Mouse (Mus musculus) CD4-positive, CD25-positive, alpha-beta regulatory T cell (primary cell): Measurements from ENCODE around the gene H2-D1. TPM values are rescaled to one million over a fixed set of nuclear protein-coding genes. Genes with fewer than 3 reads are reported as not detected.

ENCODE experiments used
- polyA plus RNA-seq: library from polyadenylated mRNA; unstranded; fragments of 100-300 nt; shearing (Covaris generic); gene quantifications from one replicate; pipeline ENCODE4 v1.2.1, GENCODE M21; 2017

Gene H2-D1
- 5,785 TPM for polyA plus RNA-seq

GRCm38 (mm10) chr17:35262664-35263522 is at the start of gene H2-D1:
Gene H2-D1, plus strand, starts transcription at chr17:35262730.

DNA sequence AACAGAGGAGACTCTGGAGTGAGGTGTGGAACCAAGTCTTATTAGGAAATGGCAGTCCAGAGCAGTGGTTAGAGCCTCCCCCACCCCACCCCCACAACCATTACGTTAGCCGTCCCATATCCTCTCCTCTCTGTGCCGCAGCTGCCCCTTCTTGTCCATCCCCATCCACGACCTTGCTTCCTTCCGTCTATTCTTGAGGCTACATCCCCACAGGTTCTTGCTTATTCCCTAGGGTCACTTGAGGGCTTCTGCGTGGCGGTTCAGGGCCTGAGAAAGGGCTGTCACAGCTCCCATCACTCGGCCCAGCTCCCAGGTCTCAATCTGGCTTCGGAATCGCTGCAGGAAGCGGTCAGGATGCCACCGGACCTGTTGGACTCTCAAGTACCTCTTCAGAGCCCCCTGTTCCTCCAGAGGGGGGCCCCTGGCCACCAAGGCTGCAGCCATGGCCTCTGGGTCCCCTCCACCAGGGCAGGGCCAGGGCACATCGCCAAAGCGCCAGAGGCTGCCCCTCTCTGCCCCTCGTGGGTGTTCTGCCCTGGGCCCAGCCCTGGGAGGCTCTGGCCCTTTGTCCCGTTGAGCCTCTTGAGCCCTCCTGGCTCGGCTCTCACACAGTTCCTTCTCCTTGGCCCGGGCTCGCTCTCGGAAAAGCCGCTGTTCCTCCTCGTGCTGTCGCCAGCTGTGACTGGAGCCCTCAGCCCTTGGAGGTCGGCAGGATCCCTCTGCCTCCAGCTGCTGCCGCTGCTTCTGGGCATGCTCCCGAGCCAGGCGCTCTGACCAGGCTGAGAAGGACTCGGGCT is 42.2 kb upstream of the H2-D1 start, which contains the start of gene Gm16181:
Gene Gm16181 (plus strand): TSS at position 679 of the 797 bp plus-strand sequence.

DNA sequence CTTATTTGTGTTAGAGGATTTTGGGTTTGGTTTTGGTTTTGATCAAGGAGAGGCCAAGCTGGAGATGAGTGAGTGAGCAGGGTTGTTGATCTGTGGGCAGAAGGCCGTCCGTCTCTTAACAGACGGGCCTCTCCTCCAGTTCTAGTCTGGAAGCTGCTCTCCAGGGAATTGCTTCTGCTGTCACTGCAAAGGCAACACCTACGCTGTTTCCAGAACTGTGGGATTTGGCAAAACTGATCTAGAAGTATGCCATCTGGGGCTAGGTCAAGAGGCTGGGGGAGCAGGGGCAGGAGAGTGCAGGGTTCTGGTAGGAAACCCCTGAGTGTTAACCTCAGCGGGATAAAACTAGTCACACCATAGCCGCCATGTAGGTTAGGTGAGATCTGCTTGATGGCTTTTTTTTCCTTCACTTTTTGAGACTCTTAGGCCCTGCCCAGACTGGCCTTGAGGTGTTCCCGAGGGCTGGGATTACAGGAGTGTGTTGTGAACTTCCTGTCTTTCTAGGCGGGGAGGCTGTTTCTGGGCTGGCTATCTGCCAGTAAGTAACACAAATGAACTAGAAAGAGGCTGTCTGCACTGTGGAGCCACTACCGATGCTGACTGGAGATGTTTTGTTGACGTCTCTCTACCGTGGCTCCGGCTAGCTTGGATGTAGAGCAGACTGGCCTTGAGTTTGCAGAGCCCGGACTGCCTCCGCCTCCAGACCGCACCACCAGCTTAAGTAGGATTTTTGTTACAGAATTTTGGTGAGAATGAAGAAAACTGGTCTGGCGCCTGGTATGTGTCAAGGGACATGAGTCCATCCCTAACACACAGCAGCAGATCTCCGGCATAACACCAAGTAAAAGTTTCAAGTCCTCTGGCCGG is 29.2 kb upstream of the H2-D1 start, which contains the start of gene Atp6v1g2:
Gene Atp6v1g2 (plus strand): TSS at position 547 of the 867 bp plus-strand sequence.

DNA sequence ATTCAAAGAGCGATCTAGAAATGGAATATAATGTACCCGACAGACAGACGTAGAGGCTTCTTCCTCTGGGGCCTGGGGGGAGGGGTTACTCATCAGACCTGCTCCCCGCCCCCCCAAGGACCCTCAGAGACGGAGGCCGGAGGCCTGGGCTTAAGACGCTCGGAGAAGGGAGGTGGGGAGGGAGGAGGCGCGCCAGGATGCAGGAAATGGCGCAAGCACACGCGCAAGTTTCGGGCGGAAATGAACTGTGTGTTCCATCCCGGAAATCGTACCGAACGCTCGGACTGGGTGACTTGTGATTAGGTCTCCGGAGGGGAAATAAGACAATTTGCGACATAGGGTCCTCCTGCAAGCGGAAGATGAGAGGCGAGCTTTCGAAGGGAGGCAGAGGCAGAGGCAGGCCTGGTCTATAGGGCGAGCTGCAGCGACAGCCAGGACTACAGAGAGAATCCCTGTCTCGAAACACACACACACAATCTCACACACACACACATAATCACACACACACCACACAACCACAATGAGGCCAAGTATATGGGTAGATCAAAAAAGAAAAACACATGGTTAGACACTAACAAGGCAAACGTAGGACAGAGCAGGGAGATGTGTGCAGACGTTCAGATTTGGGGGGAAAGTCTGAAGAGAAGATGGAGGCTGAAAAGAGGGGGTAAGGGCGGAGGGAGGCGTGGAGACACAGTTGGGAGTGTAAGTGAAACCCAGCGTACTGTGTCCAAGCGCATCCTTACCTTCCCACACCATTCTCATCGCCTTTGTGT is 26.7 kb upstream of the H2-D1 start, which contains the start of gene Nfkbil1:
Gene Nfkbil1 (minus strand): TSS at position 179 of the 776 bp plus-strand sequence.

GRCm38 (mm10) chr17:35241305-35242014 is 21.1 kb upstream of the H2-D1 start, which contains the start of gene Ddx39b:
Gene Ddx39b, plus strand, starts transcription at chr17:35241746.

Other genes with a start within 250 kb of the H2-D1 start
- gene Vwa7, start 246.2 kb upstream of the H2-D1 start, polyA plus RNA-seq, result 0.18 TPM
- gene Sapcd1, start 234.7 kb upstream of the H2-D1 start, polyA plus RNA-seq, result 0.81 TPM
- gene Msh5, start 216.0 kb upstream of the H2-D1 start, polyA plus RNA-seq, result 1.2 TPM
- 479 TPM for gene Clic1, start 212.8 kb upstream of the H2-D1 start, polyA plus RNA-seq
- 1.2 TPM for gene Ddah2, start 203.7 kb upstream of the H2-D1 start, polyA plus RNA-seq
- not detected for gene Ly6g6c, start 197.3 kb upstream of the H2-D1 start, polyA plus RNA-seq
- not detected for gene Mpig6b, start 196.5 kb upstream of the H2-D1 start, polyA plus RNA-seq
- not detected for gene Ly6g6e, start 185.8 kb upstream of the H2-D1 start, polyA plus RNA-seq
- not detected for gene Ly6g6d, start 184.7 kb upstream of the H2-D1 start, polyA plus RNA-seq
- gene Ly6g6f, start 177.1 kb upstream of the H2-D1 start, polyA plus RNA-seq, result not detected
- 66.3 TPM for gene Abhd16a, start 173.5 kb upstream of the H2-D1 start, polyA plus RNA-seq
- gene Ly6g5c, start 154.5 kb upstream of the H2-D1 start, polyA plus RNA-seq, result not detected
- gene Ly6g5b, start 147.3 kb upstream of the H2-D1 start, polyA plus RNA-seq, result 1.1 TPM
- gene Gpank1, start 141.3 kb upstream of the H2-D1 start, polyA plus RNA-seq, result 52.4 TPM
- gene Csnk2b, start 140.7 kb upstream of the H2-D1 start, polyA plus RNA-seq, result 244 TPM
- gene D17H6S53E, start 136.4 kb upstream of the H2-D1 start, polyA plus RNA-seq, result 3.3 TPM
- gene Apom, start 130.7 kb upstream of the H2-D1 start, polyA plus RNA-seq, result not detected
- 57.1 TPM for gene Bag6, start 127.6 kb upstream of the H2-D1 start, polyA plus RNA-seq
- gene Prrc2a, start 97.8 kb upstream of the H2-D1 start, polyA plus RNA-seq, result 26.9 TPM
- 2.2 TPM for gene Aif1, start 86.7 kb upstream of the H2-D1 start, polyA plus RNA-seq
- 8.7 TPM for gene Lst1, start 74.3 kb upstream of the H2-D1 start, polyA plus RNA-seq
- 2,032 TPM for gene Ltb, start 68.3 kb upstream of the H2-D1 start, polyA plus RNA-seq
- gene Tnf, start 60.7 kb upstream of the H2-D1 start, polyA plus RNA-seq, result 40.7 TPM
- gene Lta, start 57.4 kb upstream of the H2-D1 start, polyA plus RNA-seq, result 158 TPM
- gene Gm16181, start 41.9 kb upstream of the H2-D1 start, polyA plus RNA-seq, result 1.4 TPM
- 5.4 TPM for gene Atp6v1g2, start 29.1 kb upstream of the H2-D1 start, polyA plus RNA-seq
- gene Nfkbil1, start 26.9 kb upstream of the H2-D1 start, polyA plus RNA-seq, result 22.3 TPM
- 249 TPM for gene Ddx39b, start 21.0 kb upstream of the H2-D1 start, polyA plus RNA-seq
- gene H2-Q1, start 57.7 kb downstream of the H2-D1 start, polyA plus RNA-seq, result 0.17 TPM
- gene H2-Q2, start 79.5 kb downstream of the H2-D1 start, polyA plus RNA-seq, result 12.5 TPM
- gene H2-Q4, start 116.9 kb downstream of the H2-D1 start, polyA plus RNA-seq, result 40.5 TPM
- 632 TPM for gene H2-Q6, start 162.1 kb downstream of the H2-D1 start, polyA plus RNA-seq
- 2,029 TPM for gene H2-Q7, start 176.4 kb downstream of the H2-D1 start, polyA plus RNA-seq
- 20.6 TPM for gene H2-Q10, start 207.4 kb downstream of the H2-D1 start, polyA plus RNA-seq
- 0.13 TPM for gene Pou5f1, start 243.3 kb downstream of the H2-D1 start, polyA plus RNA-seq